Mouse (Mus musculus): Measurements from ENCODE around the gene Hist1h3e. TPM values are rescaled to one million over a fixed set of nuclear protein-coding genes. Genes with fewer than 3 reads are reported as not detected.
"Not testable (repeated sequence)": the region's sequence is repeated elsewhere in the genome, so short reads cannot be mapped to it uniquely, and the experiment has no call there.

Hist1h3e gene
- total RNA-seq, 2 experiments from 2014 or later, result 40.1 to 50.4 TPM

DNA sequence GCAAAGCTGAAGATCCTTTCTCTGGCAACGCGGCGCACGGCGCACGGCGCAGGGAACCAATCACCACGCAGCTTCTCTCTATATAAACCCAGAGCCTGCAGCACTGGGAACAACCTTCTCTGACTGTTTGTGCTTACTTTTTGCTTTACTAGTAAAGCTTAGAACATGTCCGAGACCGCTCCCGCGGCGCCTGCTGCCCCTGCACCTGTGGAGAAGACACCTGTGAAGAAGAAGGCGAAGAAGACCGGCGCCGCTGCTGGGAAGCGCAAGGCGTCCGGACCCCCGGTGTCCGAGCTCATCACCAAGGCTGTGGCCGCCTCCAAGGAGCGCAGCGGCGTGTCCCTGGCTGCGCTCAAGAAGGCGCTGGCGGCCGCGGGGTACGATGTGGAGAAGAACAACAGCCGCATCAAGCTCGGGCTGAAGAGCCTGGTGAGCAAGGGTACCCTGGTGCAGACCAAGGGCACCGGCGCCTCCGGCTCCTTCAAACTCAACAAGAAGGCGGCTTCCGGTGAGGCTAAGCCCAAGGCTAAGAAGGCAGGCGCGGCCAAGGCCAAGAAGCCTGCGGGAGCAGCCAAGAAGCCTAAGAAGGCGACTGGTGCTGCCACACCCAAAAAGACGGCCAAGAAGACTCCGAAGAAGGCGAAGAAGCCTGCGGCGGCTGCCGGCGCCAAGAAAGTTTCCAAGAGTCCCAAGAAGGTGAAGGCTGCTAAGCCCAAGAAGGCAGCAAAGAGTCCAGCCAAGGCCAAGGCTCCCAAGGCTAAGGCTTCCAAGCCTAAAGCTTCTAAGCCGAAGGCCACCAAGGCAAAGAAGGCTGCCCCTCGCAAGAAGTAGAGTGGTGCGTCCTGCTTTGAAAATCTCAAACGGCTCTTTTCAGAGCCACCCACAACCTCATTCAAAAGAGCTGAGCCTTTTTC is 7.0 kb downstream of the Hist1h3e start:
- no peak for TF ChIP-seq CTCF (IDR thresholded peaks at IDR 0.05)
- intact Hi-C loops (cut with DNase I), result no loop called here
- Histone ChIP-seq H3K27ac (peak overlapping the region; percentile 70), H3K4me3 (peak overlapping the region; percentile 67)
- DNase-seq (ENCODE audit: extremely low spot score in 1 of 2, low spot score in 2 of 2), result peak; percentile 71 to 79

DNA sequence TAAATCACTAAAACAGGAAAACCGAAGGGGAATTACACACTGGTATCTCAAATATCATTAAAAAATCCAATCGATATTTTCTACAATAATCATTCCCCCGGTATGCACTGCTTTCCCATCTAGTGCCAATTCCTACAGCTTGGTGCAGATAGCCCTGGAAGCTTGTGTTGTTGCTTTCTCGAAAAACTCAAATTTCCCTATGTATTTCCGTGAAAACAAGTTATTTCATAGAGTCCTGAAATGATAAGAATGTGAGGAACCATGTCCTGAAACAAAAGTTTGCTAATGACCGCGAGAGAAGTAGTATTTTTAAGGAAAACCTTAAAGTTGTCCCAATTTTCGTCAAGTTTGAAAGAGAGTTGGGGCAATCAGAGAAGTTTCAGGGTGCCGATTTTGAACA is 7.8 kb downstream of the Hist1h3e start:
- TF ChIP-seq CTCF (IDR thresholded peaks at IDR 0.05), result no peak
- DNase-seq (ENCODE audit: extremely low spot score in 1 of 2, low spot score in 2 of 2), result no peak
- intact Hi-C loops (cut with DNase I), result no loop called here
- H3K27ac ChIP-seq, result peak overlapping the region; percentile 70
- peak overlapping the region; percentile 67 for H3K4me3 ChIP-seq

DNA sequence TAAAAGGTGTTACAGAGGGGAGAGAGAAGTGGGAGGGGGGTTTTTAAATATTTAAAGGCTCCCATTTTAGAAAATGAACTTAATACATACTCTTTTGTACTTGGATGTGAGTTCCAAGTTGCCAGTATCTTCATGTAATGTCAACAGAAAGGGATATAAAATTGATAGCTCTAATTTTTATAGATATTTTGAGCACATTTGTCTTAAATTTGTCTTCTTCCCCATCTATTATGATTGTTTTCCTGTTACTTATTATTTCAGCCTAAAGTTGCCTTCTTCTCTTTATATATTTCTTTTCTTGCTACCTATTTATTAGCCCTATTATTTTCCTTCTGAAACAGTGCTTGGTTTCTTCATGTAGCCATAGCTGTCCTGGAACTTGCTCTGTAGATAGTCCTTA is 9.2 kb downstream of the Hist1h3e start, which contains the start of gene Hist1h1d:
Hist1h1d (plus strand) TSS at position 301 of the 400 bp plus-strand sequence.
- intact Hi-C loops (cut with DNase I), result no loop called here
- Histone ChIP-seq H3K4me3 (no peak within 1 kb of the TSS), H3K27ac (peak within 1 kb of the TSS; percentile 70; the same call in 1 of the 2 replicates)
- no peak for TF ChIP-seq CTCF (IDR thresholded peaks at IDR 0.05)
- no peak for DNase-seq (ENCODE audit: extremely low spot score in 1 of 2, low spot score in 2 of 2)

DNA sequence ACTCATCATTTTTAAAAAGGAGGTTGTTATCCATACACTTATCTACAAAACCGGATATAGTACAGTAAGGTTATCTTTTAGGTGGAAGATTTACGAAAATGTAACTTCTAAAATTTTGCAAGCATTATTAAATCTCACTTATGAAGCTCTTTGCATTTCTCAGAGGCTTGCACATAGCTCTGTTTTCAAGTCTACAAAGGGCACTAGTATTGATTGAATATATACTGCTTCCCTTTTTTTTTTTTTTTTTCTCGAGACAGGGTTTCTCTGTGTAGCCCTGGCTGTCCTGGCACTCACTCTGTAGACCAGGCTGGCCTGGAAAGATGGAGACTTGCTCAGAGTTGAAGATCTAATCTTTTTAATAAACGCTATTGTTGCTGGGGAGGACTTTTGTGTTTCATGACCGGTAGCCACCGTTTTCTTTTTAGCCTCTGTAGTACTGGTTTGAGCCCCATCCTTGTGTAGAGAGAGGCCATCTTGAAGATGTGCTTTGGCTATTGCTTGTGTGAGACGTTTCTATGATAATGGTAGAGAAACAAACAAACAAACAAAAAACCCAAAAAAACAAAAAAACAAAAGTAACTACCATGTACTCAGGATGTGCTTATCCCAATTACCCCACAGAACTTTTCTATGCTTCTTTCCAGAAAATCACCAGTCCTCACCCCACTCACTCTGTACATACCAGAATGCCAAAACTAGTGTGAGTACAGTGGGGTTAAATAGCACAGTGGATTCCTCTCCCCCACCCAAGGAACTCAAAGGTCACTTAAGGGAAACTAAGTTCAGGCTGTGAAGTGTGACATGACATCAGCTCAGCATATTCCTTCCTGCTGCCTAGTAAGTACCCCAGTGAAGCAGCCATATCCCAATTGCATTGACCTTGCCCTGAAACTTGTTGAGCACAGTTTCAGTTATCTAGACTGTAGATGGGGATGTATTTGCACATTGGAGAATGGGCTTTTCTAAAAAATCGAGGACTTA is 9.9 kb downstream of the Hist1h3e start:
- no peak for TF ChIP-seq CTCF (IDR thresholded peaks at IDR 0.05)
- DNase-seq (ENCODE audit: extremely low spot score in 1 of 2, low spot score in 2 of 2), result no peak
- intact Hi-C loops (cut with DNase I), result no loop called here
- Histone ChIP-seq H3K4me3 (peak overlapping the region; percentile 53), H3K27ac (peak overlapping the region; percentile 72)

DNA sequence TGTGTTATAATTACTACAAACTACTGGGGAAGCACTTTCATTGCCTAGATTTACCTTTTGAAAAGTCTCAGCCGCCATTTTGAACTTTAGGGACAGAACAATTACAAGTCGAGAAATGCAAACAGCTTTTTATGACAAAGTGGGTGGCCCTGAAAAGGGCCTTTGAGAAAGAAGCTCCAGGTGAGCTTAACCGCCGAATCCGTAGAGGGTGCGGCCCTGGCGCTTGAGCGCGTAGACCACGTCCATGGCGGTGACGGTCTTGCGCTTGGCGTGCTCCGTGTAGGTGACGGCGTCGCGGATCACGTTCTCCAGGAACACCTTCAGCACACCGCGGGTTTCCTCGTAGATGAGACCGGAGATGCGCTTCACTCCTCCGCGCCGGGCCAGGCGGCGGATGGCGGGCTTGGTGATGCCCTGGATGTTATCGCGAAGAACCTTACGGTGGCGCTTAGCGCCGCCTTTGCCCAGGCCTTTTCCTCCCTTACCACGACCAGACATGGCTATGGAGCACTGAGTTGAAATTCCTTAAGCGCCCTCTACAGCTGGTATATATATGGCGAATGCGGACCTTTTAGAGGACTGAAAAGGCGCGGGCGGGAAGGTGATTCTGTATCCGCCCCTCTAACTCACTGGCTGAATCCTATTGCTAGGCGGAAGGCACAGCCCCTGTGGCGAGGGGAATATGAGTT is 10.9 kb downstream of the Hist1h3e start, which contains the start of gene Hist1h4f:
Hist1h4f (minus strand) TSS at position 503 of the 689 bp plus-strand sequence.
- DNase-seq (ENCODE audit: extremely low spot score in 1 of 2, low spot score in 2 of 2), result peak; percentile 89 to 90
- peak; percentile 51 for TF ChIP-seq CTCF (IDR thresholded peaks at IDR 0.05)
- intact Hi-C loops (cut with DNase I), result not testable (repeated sequence)
- Histone ChIP-seq H3K27ac (peak within 1 kb of the TSS; percentile 72), H3K4me3 (peak within 1 kb of the TSS; percentile 53)

DNA sequence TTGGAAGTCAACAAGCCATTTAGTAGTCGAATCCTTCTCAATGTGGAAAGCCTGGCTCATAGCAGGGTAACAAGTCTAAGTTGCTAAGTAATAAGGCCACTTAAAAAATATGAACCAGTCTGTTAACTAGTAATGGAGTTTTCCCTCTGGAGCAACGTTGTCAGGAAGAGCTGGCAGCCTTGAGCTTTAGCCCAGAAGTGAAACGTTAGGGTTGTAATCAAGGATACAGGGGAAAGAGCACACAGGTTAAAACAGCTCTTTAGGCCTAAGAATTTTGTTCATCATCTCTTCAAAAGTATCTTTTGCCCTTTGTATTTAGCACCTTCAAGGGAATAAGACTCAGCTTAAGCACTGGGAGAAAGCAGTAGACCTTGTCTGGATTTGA is 11.4 kb downstream of the Hist1h3e start:
- Histone ChIP-seq H3K27ac (peak overlapping the region; percentile 72), H3K4me3 (peak overlapping the region; percentile 53)
- no peak for DNase-seq (ENCODE audit: extremely low spot score in 1 of 2, low spot score in 2 of 2)
- intact Hi-C loops (cut with DNase I), result no loop called here
- TF ChIP-seq CTCF (IDR thresholded peaks at IDR 0.05), result no peak

DNA sequence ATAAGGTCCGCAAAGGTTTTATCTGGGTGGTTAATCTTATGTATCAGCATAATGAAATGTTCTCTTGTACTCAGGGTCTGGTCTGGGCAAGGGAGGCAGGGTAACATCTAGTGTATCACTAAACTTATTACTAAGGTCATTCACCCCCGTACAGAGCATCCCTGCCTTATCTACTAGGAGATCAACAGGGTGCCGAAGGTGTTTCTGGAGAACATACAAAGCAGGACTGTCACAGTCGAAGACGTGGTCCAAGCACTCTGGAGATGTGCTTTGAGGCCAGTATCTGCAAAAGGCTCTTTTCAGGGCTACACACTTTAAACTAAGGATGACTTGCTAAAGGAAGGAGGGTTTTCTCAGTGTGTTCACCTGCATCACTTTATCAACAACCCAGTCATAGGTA is 15.5 kb downstream of the Hist1h3e start:
- Histone ChIP-seq H3K27ac (no peak overlapping the region), H3K4me3 (no peak overlapping the region)
- no peak for DNase-seq (ENCODE audit: extremely low spot score in 1 of 2, low spot score in 2 of 2)
- no peak for TF ChIP-seq CTCF (IDR thresholded peaks at IDR 0.05)
- intact Hi-C loops (cut with DNase I), result no loop called here

DNA sequence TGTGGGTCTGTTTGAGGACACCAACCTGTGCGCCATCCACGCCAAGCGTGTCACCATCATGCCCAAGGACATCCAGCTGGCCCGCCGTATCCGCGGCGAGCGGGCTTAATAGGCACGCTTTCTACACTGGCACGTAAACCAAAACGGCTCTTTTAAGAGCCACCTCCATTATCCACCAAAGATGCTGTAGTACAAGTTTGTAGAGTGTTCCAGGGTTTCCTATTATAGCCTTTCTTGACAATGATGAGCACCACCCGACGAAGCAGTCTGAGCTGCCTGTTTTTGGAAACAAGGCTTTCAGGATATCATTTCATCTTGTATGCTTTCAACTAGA is 17.4 kb downstream of the Hist1h3e start:
- H3K27ac ChIP-seq, result peak overlapping the region; percentile 59; the same call in 1 of the 2 replicates
- DNase-seq (ENCODE audit: extremely low spot score in 1 of 2, low spot score in 2 of 2); intact Hi-C loops (cut with DNase I): not testable (repeated sequence)
- peak overlapping the region; percentile 63 for H3K4me3 ChIP-seq

DNA sequence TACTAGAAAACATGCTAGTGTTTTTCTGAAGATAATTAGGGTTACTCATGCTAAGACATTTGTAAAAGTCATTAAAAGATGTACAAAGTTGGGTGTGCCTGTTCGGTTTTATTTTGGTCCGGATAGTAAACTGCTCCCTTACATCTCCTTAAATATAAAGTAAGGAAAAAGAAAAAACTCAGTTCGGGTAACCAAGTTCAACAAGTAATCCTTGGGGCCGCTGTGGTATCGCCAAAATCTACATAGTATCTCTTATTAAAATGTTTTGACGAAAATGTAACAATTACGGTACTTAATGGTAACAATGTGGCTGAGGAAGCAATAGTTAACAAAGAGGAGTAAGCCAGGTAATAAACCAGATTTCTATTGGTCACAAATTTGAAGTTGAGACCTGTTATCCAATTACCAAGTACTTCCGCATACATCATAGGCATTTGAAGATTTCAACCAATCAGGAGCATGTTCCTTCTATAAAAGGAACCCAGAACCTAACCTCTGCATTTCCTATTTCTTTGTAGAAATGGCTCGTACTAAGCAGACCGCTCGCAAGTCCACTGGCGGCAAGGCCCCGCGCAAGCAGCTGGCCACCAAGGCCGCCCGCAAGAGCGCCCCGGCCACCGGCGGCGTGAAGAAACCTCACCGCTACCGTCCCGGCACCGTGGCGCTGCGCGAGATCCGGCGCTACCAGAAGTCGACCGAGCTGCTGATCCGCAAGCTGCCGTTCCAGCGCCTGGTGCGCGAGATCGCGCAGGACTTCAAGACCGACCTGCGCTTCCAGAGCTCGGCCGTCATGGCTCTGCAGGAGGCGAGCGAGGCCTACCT is 18.0 kb downstream of the Hist1h3e start, which contains the start of gene Hist1h3f:
Hist1h3f (plus strand) TSS at position 88 of the 822 bp plus-strand sequence.
- H3K4me3 ChIP-seq, result peak within 1 kb of the TSS; percentile 63
- DNase-seq (ENCODE audit: extremely low spot score in 1 of 2, low spot score in 2 of 2), result peak; percentile 63 to 75
- TF ChIP-seq CTCF (IDR thresholded peaks at IDR 0.05), result no peak
- intact Hi-C loops (cut with DNase I), result no loop called here
- H3K27ac ChIP-seq, result peak within 1 kb of the TSS; percentile 72

DNA sequence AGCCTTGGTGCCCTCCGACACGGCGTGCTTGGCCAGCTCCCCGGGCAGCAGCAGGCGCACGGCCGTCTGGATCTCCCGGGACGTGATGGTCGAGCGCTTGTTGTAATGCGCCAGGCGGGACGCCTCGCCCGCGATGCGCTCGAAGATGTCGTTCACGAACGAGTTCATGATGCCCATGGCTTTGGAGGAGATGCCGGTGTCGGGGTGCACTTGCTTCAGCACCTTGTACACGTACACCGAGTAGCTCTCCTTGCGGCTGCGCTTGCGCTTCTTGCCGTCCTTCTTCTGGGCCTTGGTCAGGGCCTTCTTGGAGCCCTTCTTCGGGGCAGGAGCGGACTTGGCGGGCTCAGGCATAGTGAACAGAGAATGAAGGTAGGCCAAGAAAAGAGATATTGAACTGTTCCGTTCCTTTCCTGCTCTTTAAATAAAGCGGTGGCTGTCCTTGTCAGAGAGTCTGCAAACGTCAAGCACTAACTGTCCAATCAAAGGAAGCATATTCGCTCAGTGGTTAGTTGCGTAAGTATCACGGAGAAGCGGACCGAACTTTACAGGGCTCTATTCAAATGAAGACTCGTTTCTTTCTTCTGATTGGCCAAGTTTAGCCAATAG is 19.1 kb downstream of the Hist1h3e start, which contains the start of gene Hist1h2bh:
Hist1h2bh (minus strand) TSS at position 394 of the 609 bp plus-strand sequence.
- Histone ChIP-seq H3K4me3 (peak within 1 kb of the TSS; percentile 63), H3K27ac (peak within 1 kb of the TSS; percentile 68)
- intact Hi-C loops (cut with DNase I), result not testable (repeated sequence)
- DNase-seq (ENCODE audit: extremely low spot score in 1 of 2, low spot score in 2 of 2), result peak; percentile 48 to 61

DNA sequence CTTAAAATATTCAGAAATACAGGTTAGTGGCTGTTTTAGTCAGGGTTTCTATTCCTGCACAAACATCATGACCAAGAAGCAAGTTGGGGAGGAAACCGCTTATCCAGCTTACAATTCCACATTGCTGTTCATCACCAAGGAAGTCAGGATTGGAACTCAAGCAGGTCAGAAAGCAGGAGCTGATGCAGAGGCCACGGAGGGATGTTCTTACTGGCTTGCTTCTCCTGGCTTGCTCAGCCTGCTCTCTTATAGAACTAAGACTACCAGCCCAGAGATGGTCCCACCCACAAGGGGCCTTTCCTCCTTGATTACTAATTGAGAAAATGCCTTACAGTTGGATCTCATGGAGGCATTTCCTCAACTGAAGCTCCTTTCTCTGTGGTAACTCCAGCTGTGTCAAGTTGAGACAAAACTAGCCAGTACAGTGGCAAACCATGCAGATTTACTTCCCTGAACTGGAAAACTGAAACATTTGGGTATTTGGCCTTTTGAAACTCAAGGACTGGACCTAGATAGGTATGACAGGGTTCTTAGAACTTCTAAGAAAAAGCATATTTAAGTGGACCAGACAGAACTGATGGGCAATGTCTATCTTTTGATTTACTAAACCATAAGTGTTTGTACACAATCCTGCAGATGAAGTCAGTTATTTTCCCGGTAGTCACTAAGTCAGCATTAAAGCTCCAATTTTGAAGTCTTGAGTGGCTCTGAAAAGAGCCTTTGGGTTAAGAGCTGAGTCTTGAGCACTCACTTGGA is 19.8 kb downstream of the Hist1h3e start:
- DNase-seq (ENCODE audit: extremely low spot score in 1 of 2, low spot score in 2 of 2); intact Hi-C loops (cut with DNase I); H3K27ac ChIP-seq: not testable (repeated sequence)
- H3K4me3 ChIP-seq, result peak overlapping the region; percentile 63
